Mouse (Mus musculus) heart, embryonic 13.5 days (tissue): Measurements from ENCODE around the gene Slc13a4. TPM values are rescaled to one million over a fixed set of nuclear protein-coding genes. Genes with fewer than 3 reads are reported as not detected.

ENCODE experiments used
- ATAC-seq: fragments of 200-750 bp; cut with Nextera tagmentation; 2 replicates; pipeline ENCODE4 v1.8.0; 2017; ENCODE audit warnings: moderate TSS enrichment; ENCODE audit not compliant: insufficient number of reproducible peaks, low FRiP score, low TSS enrichment; ENCODE audit errors: extremely low read depth
- H3K27ac ChIP-seq: fragments of 300-500 bp; sonication (generic); replicated peaks from 2 replicates; pipeline ENCODE4 v1.5.1; 2015; ENCODE audit warnings: moderate library complexity, mild to moderate bottlenecking, inconsistent platforms
- H3K27me3 ChIP-seq: fragments of 300-500 bp; sonication (generic); replicated peaks from 2 replicates; pipeline ENCODE4 v1.6.1; 2015; ENCODE audit warnings: mild to moderate bottlenecking, inconsistent platforms
- H3K36me3 ChIP-seq: fragments of 300-500 bp; sonication (generic); 2 replicates; pipeline ENCODE4 v1.6.1; 2015; ENCODE audit warnings: mild to moderate bottlenecking, inconsistent platforms
- H3K4me1 ChIP-seq: fragments of 300-500 bp; sonication (generic); 2 replicates; pipeline ENCODE4 v1.6.1; 2015; ENCODE audit warnings: inconsistent platforms
- H3K4me2 ChIP-seq: fragments of 300-500 bp; sonication (generic); 2 replicates; pipeline ENCODE4 v1.6.1; 2015; ENCODE audit warnings: inconsistent platforms, mild to moderate bottlenecking, moderate library complexity
- H3K4me3 ChIP-seq: fragments of 300-500 bp; sonication (generic); 2 replicates; pipeline ENCODE4 v1.5.1; 2015; ENCODE audit warnings: moderate library complexity, mild to moderate bottlenecking, inconsistent platforms
- H3K9ac ChIP-seq: fragments of 300-500 bp; sonication (generic); 2 replicates; pipeline ENCODE4 v1.6.1; 2015; ENCODE audit warnings: inconsistent platforms, mild to moderate bottlenecking, moderate library complexity
- H3K9me3 ChIP-seq: fragments of 300-500 bp; sonication (generic); 2 replicates; pipeline ENCODE4 v1.6.1; 2016; ENCODE audit warnings: inconsistent platforms
- WGBS: fragments of 180-500 bp; shearing (Covaris S2); methylation state at CpG from one replicate; pipeline ENCODE4 v1.1.7; 2015; ENCODE audit warnings: mixed read lengths; 5-methylcytosine and 5-hydroxymethylcytosine counted together
- polyA plus RNA-seq: library from polyadenylated mRNA; unstranded; fragments of >200 nt; fragmentation: Nextera tagmentation; extraction: Ambion mirVana; gene quantifications from 2 replicates; pipeline ENCODE4 v1.2.1, GENCODE M21; 2015

The Slc13a4 gene
- polyA plus RNA-seq, 1 experiment from 2014 or later: 1.3 TPM

GRCm38 (mm10) chr6:35271868-35272765 lies 35.8 kb downstream of the Slc13a4 start:
- Histone ChIP-seq H3K27ac (no peak overlapping the region), H3K9me3 (no peaks in the 10 kb centered on the region), H3K4me3 (no peak overlapping the region), H3K36me3 (no peaks in the 10 kb centered on the region), H3K4me2 (no peak overlapping the region), H3K27me3 (no peaks in the 10 kb centered on the region), H3K4me1 (peaks cover 7% of the 10 kb centered on the region; the same call in 1 of the 2 replicates), H3K9ac (no peak overlapping the region)
- no peak for ATAC-seq
- 86% methylated on average over 20 of the region's 20 CpGs for WGBS

GRCm38 (mm10) chr6:35271094-35271855 lies 36.7 kb downstream of the Slc13a4 start:
- H3K9ac ChIP-seq: no peak overlapping the region
- no peaks in the 10 kb centered on the region for H3K27me3 ChIP-seq
- no peak overlapping the region for H3K4me3 ChIP-seq
- no peak for ATAC-seq
- 0 out of 2 replicates have a peak, but pooled peaks cover 8% of the 10 kb centered on the region for H3K36me3 ChIP-seq
- no peak overlapping the region for H3K4me2 ChIP-seq
- H3K9me3 ChIP-seq: no peaks in the 10 kb centered on the region
- 82% methylated on average over 12 of the region's 12 CpGs for WGBS
- H3K27ac ChIP-seq: no peak overlapping the region
- peaks cover 7% of the 10 kb centered on the region; the same call in 1 of the 2 replicates for H3K4me1 ChIP-seq

GRCm38 (mm10) chr6:35269643-35270042 lies 38.3 kb downstream of the Slc13a4 start:
- Histone ChIP-seq H3K27ac (no peak overlapping the region), H3K4me3 (no peak overlapping the region), H3K4me2 (peak overlapping the region; percentile 36), H3K9ac (no peak overlapping the region), H3K4me1 (peaks cover 7% of the 10 kb centered on the region; the same call in 1 of the 2 replicates), H3K27me3 (no peaks in the 10 kb centered on the region), H3K36me3 (peaks cover 8% of the 10 kb centered on the region; the same call in 1 of the 2 replicates), H3K9me3 (no peaks in the 10 kb centered on the region)
- 59% methylated on average over 13 of the region's 13 CpGs for WGBS
- ATAC-seq: no peak

- Histone ChIP-seq H3K9ac (no peak overlapping the region), H3K27ac (no peak overlapping the region), H3K4me2 (no peak overlapping the region), H3K4me1 (peaks cover 7% of the 10 kb centered on the region; the same call in 1 of the 2 replicates), H3K27me3 (no peaks in the 10 kb centered on the region), H3K36me3 (peaks cover 15% of the 10 kb centered on the region), H3K4me3 (no peak overlapping the region), H3K9me3 (no peaks in the 10 kb centered on the region)
- 92% methylated on average over 13 of the region's 13 CpGs for WGBS
- ATAC-seq: no peak
Observed at GRCm38 (mm10) chr6:35268711-35269110, 39.2 kb downstream of the Slc13a4 start.

GRCm38 (mm10) chr6:35265580-35266278 lies 42.2 kb downstream of the Slc13a4 start:
- Histone ChIP-seq H3K9ac (no peak overlapping the region), H3K27me3 (no peaks in the 10 kb centered on the region), H3K4me1 (peaks cover 7% of the 10 kb centered on the region), H3K4me3 (no peak overlapping the region), H3K27ac (peak overlapping the region; percentile 40; the same call in 1 of the 2 replicates), H3K36me3 (peaks cover 44% of the 10 kb centered on the region), H3K9me3 (no peaks in the 10 kb centered on the region), H3K4me2 (no peak overlapping the region)
- ATAC-seq: no peak
- WGBS: 75% methylated on average over 15 of the region's 15 CpGs

- 61% methylated on average over 7 of the region's 7 CpGs for WGBS
- Histone ChIP-seq H3K4me2 (no peak overlapping the region), H3K9ac (no peak overlapping the region), H3K9me3 (no peaks in the 10 kb centered on the region), H3K4me1 (peaks cover 57% of the 10 kb centered on the region), H3K27ac (peak overlapping the region; percentile 8), H3K4me3 (no peak overlapping the region), H3K27me3 (no peaks in the 10 kb centered on the region), H3K36me3 (peaks cover 37% of the 10 kb centered on the region)
- ATAC-seq: no peak
Observed at GRCm38 (mm10) chr6:35260531-35260930, 47.4 kb downstream of the Slc13a4 start.

- Histone ChIP-seq H3K36me3 (peaks cover 37% of the 10 kb centered on the region), H3K9ac (no peak overlapping the region), H3K4me3 (no peak overlapping the region), H3K4me1 (peaks cover 67% of the 10 kb centered on the region), H3K27ac (0 out of 2 replicates have a peak overlapping the region, but pooled peaks have one; percentile 30), H3K27me3 (no peaks in the 10 kb centered on the region), H3K9me3 (no peaks in the 10 kb centered on the region), H3K4me2 (peak overlapping the region; percentile 24)
- WGBS: 56% methylated on average over 5 of the region's 5 CpGs
- ATAC-seq: no peak
Observed at GRCm38 (mm10) chr6:35259526-35259925, 48.4 kb downstream of the Slc13a4 start.

GRCm38 (mm10) chr6:35258922-35259321 lies 49.0 kb downstream of the Slc13a4 start:
- peaks cover 73% of the 10 kb centered on the region for H3K4me1 ChIP-seq
- H3K27me3 ChIP-seq: no peaks in the 10 kb centered on the region
- ATAC-seq: no peak
- no peak overlapping the region for H3K9ac ChIP-seq
- no peak overlapping the region for H3K27ac ChIP-seq
- H3K36me3 ChIP-seq: peaks cover 32% of the 10 kb centered on the region
- 91% methylated on average over 2 of the region's 2 CpGs for WGBS
- H3K4me2 ChIP-seq: peak overlapping the region; percentile 24; the same call in 1 of the 2 replicates
- no peaks in the 10 kb centered on the region for H3K9me3 ChIP-seq
- no peak overlapping the region for H3K4me3 ChIP-seq

GRCm38 (mm10) chr6:35257626-35258190 lies 50.2 kb downstream of the Slc13a4 start:
- Histone ChIP-seq H3K27me3 (no peaks in the 10 kb centered on the region), H3K9ac (no peak overlapping the region; the same call in 1 of the 2 replicates), H3K4me3 (peak overlapping the region; percentile 85), H3K9me3 (no peaks in the 10 kb centered on the region), H3K4me2 (peak overlapping the region; percentile 88), H3K27ac (peak overlapping the region; percentile 95), H3K4me1 (peaks cover 81% of the 10 kb centered on the region), H3K36me3 (peaks cover 20% of the 10 kb centered on the region)
- 74% methylated on average over 13 of the region's 13 CpGs for WGBS
- ATAC-seq: no peak

GRCm38 (mm10) chr6:35256691-35257090 lies 51.2 kb downstream of the Slc13a4 start:
- 11% methylated on average over 7 of the region's 7 CpGs for WGBS
- H3K27me3 ChIP-seq: no peaks in the 10 kb centered on the region
- peak overlapping the region; percentile 50; the same call in 1 of the 2 replicates for H3K9ac ChIP-seq
- peak overlapping the region; percentile 95 for H3K27ac ChIP-seq
- H3K4me2 ChIP-seq: peak overlapping the region; percentile 88
- peaks cover 11% of the 10 kb centered on the region for H3K36me3 ChIP-seq
- H3K4me1 ChIP-seq: peaks cover 85% of the 10 kb centered on the region
- peak overlapping the region; percentile 85 for H3K4me3 ChIP-seq
- peak; percentile 25; the same call in 1 of the 2 replicates for ATAC-seq
- no peaks in the 10 kb centered on the region for H3K9me3 ChIP-seq
